Mouse (Mus musculus): ENCODE measurements at regions not wholly inside any gene's neighbourhood (a gene's known extent, or its start where the extent isn't known, plus 50 kb on each side); places are given as distances from the start of the nearest gene placed in this dataset.
"Not testable (repeated sequence)": the region's sequence is repeated elsewhere in the genome, so short reads cannot be mapped to it uniquely, and the experiment has no call there.

- intact Hi-C loops (cut with DNase I): no loop called here
- Histone ChIP-seq H3K4me3 (no peak overlapping the region), H3K27ac (no peak overlapping the region)
- no peak for TF ChIP-seq CTCF (IDR thresholded peaks at IDR 0.05)
- no peak for DNase-seq
Measured at GRCm38 (mm10) chr12:113418731-113419402, 70.4 kb upstream of the Adam6b start.

GRCm38 (mm10) chr12:113420721-113421305 is 68.5 kb upstream of the Adam6b start:
- no peak overlapping the region for H3K4me3 ChIP-seq
- intact Hi-C loops (cut with DNase I): no loop called here
- no peak for TF ChIP-seq CTCF (IDR thresholded peaks at IDR 0.05)
- no peak for DNase-seq
- H3K27ac ChIP-seq: no peak overlapping the region

GRCm38 (mm10) chr12:113421716-113422595 is 67.4 kb upstream of the Adam6b start:
- Histone ChIP-seq H3K27ac (no peak overlapping the region), H3K4me3 (no peak overlapping the region)
- TF ChIP-seq CTCF (IDR thresholded peaks at IDR 0.05): no peak
- intact Hi-C loops (cut with DNase I): no loop called here
- no peak for DNase-seq

- TF ChIP-seq CTCF (IDR thresholded peaks at IDR 0.05): no peak
- DNase-seq: no peak
- Histone ChIP-seq H3K27ac (no peak overlapping the region), H3K4me3 (peak overlapping the region; percentile 49; the same call in 1 of the 2 replicates)
- intact Hi-C loops (cut with DNase I): no loop called here
Measured at GRCm38 (mm10) chr12:113422736-113423254, 66.5 kb upstream of the Adam6b start.

GRCm38 (mm10) chr12:113423736-113424597 is 65.3 kb upstream of the Adam6b start:
- Histone ChIP-seq H3K4me3 (peak overlapping the region; percentile 49), H3K27ac (peak overlapping the region; percentile 38; the same call in 1 of the 2 replicates)
- DNase-seq: peak; percentile 24
- no peak for TF ChIP-seq CTCF (IDR thresholded peaks at IDR 0.05)
- intact Hi-C loops (cut with DNase I): no loop called here

- DNase-seq; H3K4me3 ChIP-seq; H3K27ac ChIP-seq; intact Hi-C loops (cut with DNase I): not testable (repeated sequence)
Measured at GRCm38 (mm10) chr12:113424598-113425208, 64.6 kb upstream of the Adam6b start.

- no peak for DNase-seq
- TF ChIP-seq CTCF (IDR thresholded peaks at IDR 0.05): no peak
- intact Hi-C loops (cut with DNase I): no loop called here
- Histone ChIP-seq H3K27ac (peak overlapping the region; percentile 53; the same call in 1 of the 2 replicates), H3K4me3 (peak overlapping the region; percentile 7)
Measured at GRCm38 (mm10) chr12:113425209-113426070, 63.9 kb upstream of the Adam6b start.

GRCm38 (mm10) chr12:113426636-113427035 is 62.7 kb upstream of the Adam6b start:
- no peak for TF ChIP-seq CTCF (IDR thresholded peaks at IDR 0.05)
- H3K27ac ChIP-seq: peak overlapping the region; percentile 31; the same call in 1 of the 2 replicates
- DNase-seq: no peak
- intact Hi-C loops (cut with DNase I): no loop called here
- peak overlapping the region; percentile 7; the same call in 1 of the 2 replicates for H3K4me3 ChIP-seq

GRCm38 (mm10) chr12:113427339-113427738 is 62.0 kb upstream of the Adam6b start:
- DNase-seq: no peak

GRCm38 (mm10) chr12:113428461-113428860 is 60.9 kb upstream of the Adam6b start:
- H3K4me3 ChIP-seq: no peak overlapping the region
- no peak for TF ChIP-seq CTCF (IDR thresholded peaks at IDR 0.05)
- DNase-seq: no peak
- no peak overlapping the region for H3K27ac ChIP-seq
- intact Hi-C loops (cut with DNase I): no loop called here

More at GRCm38 (mm10) chr12:113427339-113427738, 62.0 kb upstream of the Adam6b start:
- no peak for TF ChIP-seq CTCF (IDR thresholded peaks at IDR 0.05)
- Histone ChIP-seq H3K27ac (no peak overlapping the region), H3K4me3 (no peak overlapping the region)
- intact Hi-C loops (cut with DNase I): no loop called here

GRCm38 (mm10) chr12:113428901-113429300 is 60.4 kb upstream of the Adam6b start:
- Histone ChIP-seq H3K4me3 (0 out of 2 replicates have a peak overlapping the region, but pooled peaks have one; percentile 5), H3K27ac (no peak overlapping the region)
- no peak for DNase-seq
- intact Hi-C loops (cut with DNase I): no loop called here
- no peak for TF ChIP-seq CTCF (IDR thresholded peaks at IDR 0.05)
